Mouse (Mus musculus) testis, adult 2 months (tissue): ENCODE data around the gene Bora. TPM values are rescaled to one million over a fixed set of nuclear protein-coding genes. Genes with fewer than 3 reads are reported as not detected.

Experiments used
- H3K27ac ChIP-seq: fragments of 200-500 bp; 2 replicates; pipeline ENCODE4 v1.5.1; 2012; ENCODE audit warnings: low read depth, low read length; ENCODE audit not compliant: control insufficient read depth, insufficient read depth
- H3K27me3 ChIP-seq: fragments of 200-500 bp; 2 replicates; pipeline ENCODE4 v1.6.1; 2012; ENCODE audit warnings: mild to moderate bottlenecking, low read length, moderate library complexity; ENCODE audit not compliant: control insufficient read depth, insufficient read depth
- H3K36me3 ChIP-seq: fragments of 200-500 bp; 2 replicates; pipeline ENCODE4 v1.6.1; 2012; ENCODE audit warnings: mild to moderate bottlenecking, low read length; ENCODE audit not compliant: control insufficient read depth, insufficient read depth
- H3K4me1 ChIP-seq: fragments of 200-500 bp; 2 replicates; pipeline ENCODE4 v1.6.1; 2012; ENCODE audit warnings: low read length; ENCODE audit not compliant: control insufficient read depth, insufficient read depth
- H3K4me3 ChIP-seq: fragments of 200-500 bp; 2 replicates; pipeline ENCODE4 v1.5.1; 2012; ENCODE audit warnings: low read depth, mild to moderate bottlenecking, low read length, moderate library complexity, mixed read lengths; ENCODE audit not compliant: control insufficient read depth
- CTCF ChIP-seq: fragments of 200-500 bp; IDR thresholded peaks from 2 replicates; pipeline ENCODE4 v1.5.1; 2012; ENCODE audit warnings: low read depth, mild to moderate bottlenecking, inconsistent platforms, low read length, moderate library complexity; ENCODE audit not compliant: control insufficient read depth, insufficient read depth, insufficient replicate concordance
- POLR2A ChIP-seq: fragments of 200-500 bp; IDR thresholded peaks from 2 replicates; pipeline ENCODE4 v1.6.1; 2012; ENCODE audit warnings: low read depth, mild to moderate bottlenecking, inconsistent platforms, low read length, moderate library complexity; ENCODE audit not compliant: control insufficient read depth
- polyA plus RNA-seq: library from polyadenylated mRNA; depleted of rRNA; stranded (reverse); fragments of >200 nt; gene quantifications from 2 replicates; pipeline ENCODE4 v1.2.3, GENCODE M21; 2012

Bora gene
- polyA plus RNA-seq, 1 experiment: 18.7 TPM

GRCm38 (mm10) chr14:99071146-99071545, 25.1 kb downstream of the Bora start:
- Histone ChIP-seq H3K27me3 (no peaks in the 10 kb centered on the region), H3K4me3 (no peak overlapping the region), H3K27ac (no peak overlapping the region), H3K36me3 (peaks cover 2% of the 10 kb centered on the region; the same call in 1 of the 2 replicates), H3K4me1 (no peaks in the 10 kb centered on the region; the same call in 1 of the 2 replicates)
- TF ChIP-seq POLR2A (no peak), CTCF (no peak)

DNA sequence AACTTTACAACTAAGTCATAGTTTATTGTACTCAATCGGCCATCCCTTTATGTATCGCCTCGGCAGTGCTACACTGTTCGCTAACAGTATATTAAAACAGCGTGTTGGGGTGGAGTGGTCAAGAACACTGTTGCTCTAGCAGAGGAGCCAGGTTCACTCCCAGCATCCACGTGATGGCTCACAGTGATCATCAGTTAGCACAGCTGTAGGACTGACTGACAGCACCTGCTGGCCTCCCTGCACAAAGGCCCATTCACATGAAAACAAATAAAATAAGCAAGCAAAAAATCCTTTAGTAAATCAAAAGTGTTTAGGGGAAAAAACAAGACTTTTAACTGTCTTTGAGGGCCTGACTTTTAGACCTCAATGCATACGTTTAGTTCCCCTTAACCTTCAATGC, 42.9 kb downstream of the Bora start:
- no peaks in the 10 kb centered on the region for H3K36me3 ChIP-seq

GRCm38 (mm10) chr14:99099267-99099966, 53.4 kb downstream of the Bora start, which contains the start of the genes Pibf1 and Dis3:
Gene Pibf1, plus strand, starts transcription at chr14:99099424.
Gene Dis3, minus strand, starts transcription at chr14:99099770.
- H3K27me3 ChIP-seq: no peaks in the 10 kb centered on the region
- TF ChIP-seq CTCF (no peak), POLR2A (peak; percentile 93)
- peak within 1 kb of the TSS; percentile 82 for H3K27ac ChIP-seq
- H3K4me1 ChIP-seq: peaks cover 4% of the 10 kb centered on the region; the same call in 1 of the 2 replicates
- H3K36me3 ChIP-seq: no peaks in the 10 kb centered on the region; the same call in 1 of the 2 replicates
- peak within 1 kb of the TSS; percentile 93 for H3K4me3 ChIP-seq

More for the DNA sequence above, 42.9 kb downstream of the Bora start:
- H3K27ac ChIP-seq: no peak overlapping the region
- H3K4me1 ChIP-seq: no peaks in the 10 kb centered on the region
- peak overlapping the region; percentile 35 for H3K4me3 ChIP-seq
- H3K27me3 ChIP-seq: no peaks in the 10 kb centered on the region
- no peak for TF ChIP-seq CTCF
- no peak for TF ChIP-seq POLR2A

- Histone ChIP-seq H3K4me3 (peak overlapping the region; percentile 93), H3K27ac (peak overlapping the region; percentile 82), H3K4me1 (peaks cover 4% of the 10 kb centered on the region; the same call in 1 of the 2 replicates), H3K27me3 (no peaks in the 10 kb centered on the region), H3K36me3 (no peaks in the 10 kb centered on the region; the same call in 1 of the 2 replicates)
- TF ChIP-seq POLR2A: no peak
- no peak for TF ChIP-seq CTCF
These were observed 54.1 kb downstream of the Bora start for GRCm38 (mm10) chr14:99099967-99100587.

DNA sequence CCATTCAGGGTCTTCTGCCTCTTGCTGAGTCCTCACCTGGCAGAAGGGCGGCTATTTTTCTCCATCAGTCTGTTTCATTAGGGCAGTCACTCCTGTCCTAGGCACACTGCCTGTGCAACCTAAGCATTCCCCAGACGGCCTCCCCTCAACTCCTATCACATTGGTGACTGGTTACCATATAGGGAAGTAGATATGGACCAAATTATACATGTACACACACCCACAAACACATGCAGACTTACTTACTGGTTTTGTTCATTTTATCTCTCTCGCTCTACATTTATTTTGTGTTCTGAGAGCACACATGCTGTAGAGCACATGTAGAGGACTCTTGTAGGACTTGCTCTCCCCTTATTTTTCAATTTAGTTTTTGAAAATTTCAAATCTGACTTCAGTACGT, 57.0 kb downstream of the Bora start:
- H3K4me3 ChIP-seq: no peak overlapping the region
- H3K27me3 ChIP-seq: no peaks in the 10 kb centered on the region
- TF ChIP-seq POLR2A: no peak
- TF ChIP-seq CTCF: no peak
- H3K36me3 ChIP-seq: peaks cover 1% of the 10 kb centered on the region; the same call in 1 of the 2 replicates
- H3K27ac ChIP-seq: no peak overlapping the region
- H3K4me1 ChIP-seq: peaks cover 4% of the 10 kb centered on the region; the same call in 1 of the 2 replicates

GRCm38 (mm10) chr14:99104542-99105123, 58.6 kb downstream of the Bora start:
- Histone ChIP-seq H3K27me3 (no peaks in the 10 kb centered on the region), H3K4me3 (no peak overlapping the region), H3K27ac (no peak overlapping the region), H3K4me1 (no peaks in the 10 kb centered on the region), H3K36me3 (peaks cover 1% of the 10 kb centered on the region; the same call in 1 of the 2 replicates)
- TF ChIP-seq CTCF (no peak), POLR2A (no peak)

- H3K4me3 ChIP-seq: no peak overlapping the region
- H3K4me1 ChIP-seq: no peaks in the 10 kb centered on the region
- H3K36me3 ChIP-seq: peaks cover 1% of the 10 kb centered on the region; the same call in 1 of the 2 replicates
- TF ChIP-seq CTCF: no peak
- TF ChIP-seq POLR2A: no peak
- H3K27me3 ChIP-seq: no peaks in the 10 kb centered on the region
- no peak overlapping the region for H3K27ac ChIP-seq
These were observed 60.6 kb downstream of the Bora start for GRCm38 (mm10) chr14:99106671-99107070.
